Mouse (Mus musculus): Measurements from ENCODE around the gene Nfam1.

The Nfam1 gene

DNA sequence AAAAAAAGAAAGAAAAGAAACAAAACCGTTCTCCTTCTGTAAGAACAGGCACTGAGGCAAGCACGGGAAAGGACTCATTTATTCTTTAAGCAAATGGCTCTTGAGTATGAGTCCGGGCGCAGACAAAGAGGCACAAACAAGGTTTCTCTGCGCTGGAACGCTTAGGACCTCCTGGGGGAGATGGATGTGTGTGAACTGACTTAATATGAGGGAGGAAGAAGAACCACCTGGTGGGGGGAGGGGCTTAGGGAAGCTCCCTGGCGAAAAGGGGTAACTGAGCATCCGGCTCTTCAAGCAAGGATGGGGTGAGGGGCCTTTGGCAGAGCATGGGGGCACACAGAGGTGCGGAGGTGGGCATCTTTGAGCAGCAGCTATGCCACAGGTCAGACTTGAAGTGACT is 40.2 kb downstream of the Nfam1 start:
- DNase-seq (ENCODE audit: low read depth, low spot score) = no peak

GRCm38 (mm10) chr15:82992079-82992783 is 40.9 kb downstream of the Nfam1 start:
- DNase-seq (ENCODE audit: low read depth, low spot score) = no peak

GRCm38 (mm10) chr15:82989190-82989704 is 43.9 kb downstream of the Nfam1 start:
- no peak for DNase-seq (ENCODE audit: low read depth, low spot score)

DNA sequence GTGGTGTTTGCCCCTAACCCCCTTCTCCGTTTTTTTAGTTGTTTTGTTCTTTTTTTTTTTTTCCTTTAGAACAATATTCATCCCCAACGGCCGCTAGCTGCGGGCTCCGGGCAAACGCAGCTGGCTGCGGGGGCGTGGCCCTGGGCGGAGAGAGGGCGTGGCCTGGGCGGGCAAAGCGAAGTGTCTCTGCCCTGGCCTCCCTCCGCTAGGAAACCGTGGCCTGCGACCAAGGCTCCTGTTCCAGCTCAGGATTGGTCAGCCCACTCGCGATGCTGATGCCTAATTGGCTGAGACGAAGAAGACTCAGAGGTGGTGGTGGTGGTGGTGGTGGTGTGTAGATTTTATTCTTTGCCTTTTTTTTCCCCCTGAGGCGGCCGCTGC is 45.4 kb downstream of the Nfam1 start, which contains the start of gene Tcf20:
TSS of gene Tcf20 (minus strand) at position 141 of the 381 bp plus-strand sequence.
- peak; percentile 88 for DNase-seq (ENCODE audit: low read depth, low spot score)

GRCm38 (mm10) chr15:82987014-82987731 is 45.9 kb downstream of the Nfam1 start:
- peak; percentile 30 for DNase-seq (ENCODE audit: low read depth, low spot score)

- DNase-seq (ENCODE audit: low read depth, low spot score) = no peak
Measured at GRCm38 (mm10) chr15:82984574-82984973, 48.5 kb downstream of the Nfam1 start.

GRCm38 (mm10) chr15:82984097-82984496 is 49.0 kb downstream of the Nfam1 start:
- DNase-seq (ENCODE audit: low read depth, low spot score) = no peak

- DNase-seq (ENCODE audit: low read depth, low spot score) = no peak
Measured at GRCm38 (mm10) chr15:82983416-82984026, 49.6 kb downstream of the Nfam1 start.

GRCm38 (mm10) chr15:82982724-82983415 is 50.2 kb downstream of the Nfam1 start:
- DNase-seq (ENCODE audit: low read depth, low spot score) = no peak

- no peak for DNase-seq (ENCODE audit: low read depth, low spot score)
Measured at GRCm38 (mm10) chr15:82981676-82982520, 51.2 kb downstream of the Nfam1 start.

- DNase-seq (ENCODE audit: low read depth, low spot score) = no peak
Measured at GRCm38 (mm10) chr15:82979531-82979930, 53.6 kb downstream of the Nfam1 start.

DNA sequence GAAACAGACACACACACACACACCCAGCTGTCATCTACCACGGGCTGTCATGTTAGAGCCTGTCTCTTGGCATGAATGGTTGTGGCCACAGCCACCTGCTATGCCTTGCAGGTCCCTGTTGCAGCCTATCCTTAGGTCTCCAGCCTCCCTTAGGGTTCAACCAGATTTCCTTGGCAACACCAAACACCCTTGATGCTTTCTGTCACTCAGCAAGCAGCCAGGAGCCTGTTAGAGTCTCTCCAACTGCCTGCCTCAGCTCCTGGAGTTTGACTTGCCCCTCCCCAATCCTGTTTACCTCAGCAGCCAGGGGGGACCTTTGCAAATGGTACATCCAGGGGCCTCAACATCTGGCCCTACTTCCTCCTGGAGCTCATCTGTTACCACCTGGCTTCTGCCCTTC is 58.6 kb downstream of the Nfam1 start:
- no peak for DNase-seq (ENCODE audit: low read depth, low spot score)

DNA sequence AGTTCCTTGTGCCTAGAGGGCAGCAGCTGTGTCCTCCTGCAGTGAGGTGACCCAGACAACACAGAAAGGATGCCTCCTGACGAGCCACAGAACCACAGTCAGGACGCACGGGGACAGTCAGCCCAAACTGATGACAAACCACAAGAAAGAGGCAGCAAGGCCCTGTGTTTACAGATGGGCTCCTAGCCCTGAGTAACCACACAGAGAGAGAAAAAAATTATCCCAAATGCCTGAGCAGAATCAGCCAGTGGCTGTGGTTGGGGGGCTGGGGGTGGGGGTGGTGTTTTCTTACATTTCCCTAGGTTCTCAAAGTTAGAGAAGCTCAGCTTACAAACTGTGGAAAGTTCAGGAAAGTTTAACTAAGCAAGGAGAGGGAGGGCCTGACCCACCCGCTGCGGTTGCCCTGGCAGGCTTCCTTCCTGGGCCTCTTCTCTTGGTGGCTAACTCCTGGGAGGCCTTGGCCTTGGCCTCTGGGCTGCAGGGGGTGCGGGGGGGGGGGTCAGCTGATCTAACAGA is 63.8 kb downstream of the Nfam1 start:
- no peak for DNase-seq (ENCODE audit: low read depth, low spot score)

DNA sequence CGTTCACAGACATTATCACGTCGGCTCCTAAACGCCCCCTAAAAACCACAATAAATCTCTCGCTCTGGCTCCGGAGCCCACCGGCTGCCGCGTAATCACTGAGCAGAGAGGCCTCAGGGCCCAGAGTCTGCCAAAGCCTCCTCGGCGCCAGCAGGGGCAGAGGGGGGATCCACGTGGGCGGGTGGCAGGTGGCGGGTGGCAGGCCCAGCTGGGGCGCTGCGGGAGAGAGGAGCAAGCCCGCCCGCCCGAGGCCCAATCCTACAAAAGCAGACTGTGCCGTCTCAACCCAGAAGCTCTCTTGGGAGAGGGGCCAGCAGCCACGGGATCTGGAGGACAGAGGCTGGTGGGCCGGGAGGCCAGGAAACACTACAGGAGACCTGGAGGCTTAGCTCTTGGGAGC is 64.7 kb downstream of the Nfam1 start:
- DNase-seq (ENCODE audit: low read depth, low spot score) = no peak

- DNase-seq (ENCODE audit: low read depth, low spot score) = no peak
Measured at GRCm38 (mm10) chr15:82967947-82968346, 65.2 kb downstream of the Nfam1 start.

GRCm38 (mm10) chr15:82964266-82964825 is 68.8 kb downstream of the Nfam1 start:
- no peak for DNase-seq (ENCODE audit: low read depth, low spot score)

DNA sequence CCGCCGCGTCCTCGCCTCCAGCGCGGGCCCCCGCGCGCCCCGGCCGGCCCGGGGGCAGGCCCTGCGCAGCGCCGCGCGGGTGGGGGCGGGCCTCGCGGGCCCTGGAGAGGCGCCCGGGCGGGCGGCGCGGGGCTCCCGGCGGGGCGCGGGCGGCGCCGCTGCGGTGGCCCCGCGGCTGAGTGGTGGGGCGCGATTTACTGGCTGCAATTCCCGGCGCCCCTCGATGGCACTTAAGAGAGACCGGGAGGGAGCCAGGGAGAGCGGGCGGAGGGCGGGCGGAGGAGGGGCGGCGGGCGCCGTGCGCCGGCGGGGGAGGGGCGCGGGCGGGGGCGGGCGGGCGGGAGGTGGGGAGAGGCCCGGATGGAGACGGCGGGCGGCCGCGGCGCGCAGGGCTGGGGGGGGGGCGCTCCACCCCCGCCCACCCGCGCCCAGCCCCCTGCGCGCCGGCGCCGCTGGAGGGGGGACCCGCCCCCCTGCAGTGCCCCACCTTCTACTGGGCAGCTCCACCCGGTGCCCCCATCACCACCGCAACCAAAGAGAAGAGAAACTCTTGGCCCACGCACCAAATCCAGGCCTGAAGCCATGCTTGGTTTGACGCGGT is 69.5 kb downstream of the Nfam1 start:
- DNase-seq (ENCODE audit: low read depth, low spot score) = peak; percentile 35

GRCm38 (mm10) chr15:82963090-82963489 is 70.0 kb downstream of the Nfam1 start:
- DNase-seq (ENCODE audit: low read depth, low spot score) = no peak

GRCm38 (mm10) chr15:82962536-82962935 is 70.6 kb downstream of the Nfam1 start:
- DNase-seq (ENCODE audit: low read depth, low spot score) = no peak
